Mouse (Mus musculus) liver, embryonic 12.5 days (tissue): ENCODE measurements around the gene Kbtbd2. TPM values are rescaled to one million over a fixed set of nuclear protein-coding genes. Genes with fewer than 3 reads are reported as not detected.

Experiments used
- polyA plus RNA-seq: library from polyadenylated mRNA; unstranded; fragments of >200 nt; fragmentation: Nextera tagmentation; extraction: Ambion mirVana; gene quantifications from 2 replicates; pipeline ENCODE4 v1.2.1, GENCODE M21; 2016

The Kbtbd2 gene
- polyA plus RNA-seq, 1 experiment from 2014 or later = 25.3 TPM

Other genes with a start within 250 kb of the Kbtbd2 start
- gene Pde1c, start 228.7 kb downstream of the Kbtbd2 start, polyA plus RNA-seq = 0.48 and 0.67 TPM in 2 replicates
- gene Lsm5, start 93.1 kb downstream of the Kbtbd2 start, polyA plus RNA-seq = 113 and 118 TPM in 2 replicates
- gene Avl9, start 82.9 kb downstream of the Kbtbd2 start, polyA plus RNA-seq = 5.7 and 6.2 TPM in 2 replicates
- gene Fkbp9, start 34.2 kb upstream of the Kbtbd2 start, polyA plus RNA-seq = 34.3 and 35.0 TPM in 2 replicates
- 216 and 218 TPM in 2 replicates for gene Nt5c3, start 126.1 kb upstream of the Kbtbd2 start, polyA plus RNA-seq
- gene Vmn1r4, start 126.2 kb upstream of the Kbtbd2 start, polyA plus RNA-seq = 0.13 and 0.29 TPM in 2 replicates
- not detected in 2 replicates for gene Vmn1r5, start 172.5 kb upstream of the Kbtbd2 start, polyA plus RNA-seq
- not detected in 2 replicates for gene Vmn1r6, start 199.4 kb upstream of the Kbtbd2 start, polyA plus RNA-seq
- not detected in 2 replicates for gene Vmn1r7, start 227.5 kb upstream of the Kbtbd2 start, polyA plus RNA-seq
- not detected in 2 replicates for gene Vmn1r8, start 234.5 kb upstream of the Kbtbd2 start, polyA plus RNA-seq